Mouse (Mus musculus): ENCODE results near the gene Catsper4. TPM values are rescaled to one million over a fixed set of nuclear protein-coding genes. Genes with fewer than 3 reads are reported as not detected.

Gene Catsper4
- polyA plus RNA-seq, 1 experiment from 2014 or later, result 0.12 TPM

DNA sequence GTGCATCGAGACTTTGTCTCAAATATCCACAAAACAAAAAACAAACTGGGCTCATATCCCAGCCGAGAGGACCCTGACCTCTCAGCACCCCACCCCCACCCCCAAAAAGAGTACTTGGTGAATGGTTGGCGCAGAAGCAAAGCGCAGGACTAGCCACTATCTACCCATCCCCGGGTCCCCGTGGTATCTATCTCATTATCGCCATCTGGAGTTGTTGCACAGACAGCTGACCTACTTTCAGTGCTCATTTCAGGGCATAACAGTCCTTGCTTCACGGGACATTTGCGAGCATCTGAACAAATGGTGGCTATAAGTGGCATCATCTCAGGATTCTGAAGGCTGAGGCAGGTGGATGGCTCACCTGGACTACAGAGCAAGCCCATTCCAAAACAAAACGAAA lies 11.5 kb upstream of the Catsper4 start:
- peak overlapping the region; percentile 56 for H3K4me2 ChIP-seq
- H3K4me3 ChIP-seq (ENCODE audit: low read depth, low read length), result peak overlapping the region; percentile 39
- no peaks in the 10 kb centered on the region for H3K9me3 ChIP-seq (ENCODE audit: low read depth, low read length)
- H3K27me3 ChIP-seq (ENCODE audit: insufficient read depth, low read length), result no peaks in the 10 kb centered on the region; the same call in 1 of the 2 replicates
- DNase-seq (no peak), ATAC-seq (ENCODE audit: insufficient read depth) (no peak; the same call in 1 of the 2 replicates)
- 10% methylated on average over 10 of the region's 10 CpGs for WGBS
- no peak overlapping the region for H3K9ac ChIP-seq
- no peak overlapping the region for H3K27ac ChIP-seq (ENCODE audit: low read depth)
- H3K36me3 ChIP-seq (ENCODE audit: insufficient read depth), result no peaks in the 10 kb centered on the region
- TF ChIP-seq CTCF (IDR thresholded peaks at IDR 0.05; ENCODE audit: low read depth), result no peak
- no peaks in the 10 kb centered on the region for H3K4me1 ChIP-seq (ENCODE audit: insufficient read depth)

DNA sequence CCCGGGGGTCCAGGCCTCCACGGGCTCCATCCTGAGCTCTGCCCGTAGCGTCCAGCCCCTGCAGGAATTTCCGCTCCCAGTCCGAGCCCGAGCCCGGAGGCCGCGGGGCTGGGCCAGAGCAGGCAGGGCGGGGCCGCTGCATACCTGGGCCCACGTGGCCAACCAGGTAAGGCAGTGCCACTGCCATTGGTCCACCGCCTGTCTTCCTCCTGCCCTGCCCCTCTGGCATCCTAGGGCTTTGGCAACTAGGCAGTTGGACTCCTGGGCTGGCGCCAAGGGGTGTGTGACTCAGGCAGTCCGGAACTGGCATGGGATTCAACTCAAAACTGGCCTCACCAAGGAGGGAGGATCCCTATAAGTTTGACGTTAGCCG lies 11.1 kb upstream of the Catsper4 start, which contains the start of gene Cnksr1:
TSS of gene Cnksr1 (minus strand) at position 121 of the 373 bp plus-strand sequence.
- Histone ChIP-seq H3K27ac (ENCODE audit: low read depth) (peak within 1 kb of the TSS; percentile 46; the same call in 1 of the 2 replicates), H3K9me3 (ENCODE audit: low read depth, low read length) (no peaks in the 10 kb centered on the region), H3K4me1 (ENCODE audit: insufficient read depth) (no peaks in the 10 kb centered on the region), H3K4me3 (ENCODE audit: low read depth, low read length) (peak within 1 kb of the TSS; percentile 39), H3K4me2 (peak within 1 kb of the TSS; percentile 56), H3K36me3 (ENCODE audit: insufficient read depth) (no peaks in the 10 kb centered on the region), H3K9ac (peak within 1 kb of the TSS; percentile 43), H3K27me3 (ENCODE audit: insufficient read depth, low read length) (no peaks in the 10 kb centered on the region; the same call in 1 of the 2 replicates)
- TF ChIP-seq CTCF (IDR thresholded peaks at IDR 0.05; ENCODE audit: low read depth), result no peak
- peak; percentile 83 for DNase-seq
- WGBS, result 2% methylated on average over 18 of the region's 18 CpGs
- peak; percentile 89 for ATAC-seq (ENCODE audit: insufficient read depth)

DNA sequence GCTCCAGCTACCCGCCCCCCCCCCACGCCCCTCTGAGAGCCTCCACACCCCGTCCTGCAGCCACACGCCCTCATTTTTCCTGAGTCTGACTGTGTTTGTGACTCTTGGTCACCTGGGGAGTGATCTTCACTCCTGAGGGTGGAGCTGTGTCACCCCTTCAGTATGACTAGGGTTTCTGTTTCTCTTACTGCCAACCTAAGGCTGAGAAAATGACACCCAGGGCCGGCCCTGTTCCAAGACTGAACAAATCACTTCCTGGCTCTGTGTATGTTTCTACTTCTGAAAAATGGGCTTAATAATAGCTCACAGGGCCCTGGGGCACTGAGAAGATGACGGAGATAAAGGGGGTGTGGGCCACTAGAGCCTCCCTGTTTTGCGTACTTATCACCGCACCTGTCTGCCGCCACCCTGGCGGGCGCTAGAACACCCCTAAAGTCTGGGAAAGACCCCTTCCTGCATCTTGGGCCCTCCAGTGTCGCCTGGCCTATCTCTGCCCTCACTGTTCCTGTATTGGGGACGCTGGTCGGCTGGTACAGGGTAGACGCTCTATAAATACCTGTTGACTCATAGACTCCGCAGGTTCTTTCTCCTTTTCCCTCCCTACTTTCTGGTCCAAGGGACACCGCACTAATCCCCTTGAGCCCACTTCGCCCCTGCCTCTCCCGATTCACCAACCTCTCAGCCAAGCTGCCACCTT lies 10.5 kb upstream of the Catsper4 start:
- H3K4me3 ChIP-seq (ENCODE audit: low read depth, low read length), result peak overlapping the region; percentile 39
- H3K27me3 ChIP-seq (ENCODE audit: insufficient read depth, low read length), result no peaks in the 10 kb centered on the region; the same call in 1 of the 2 replicates
- no peaks in the 10 kb centered on the region for H3K9me3 ChIP-seq (ENCODE audit: low read depth, low read length)
- H3K4me2 ChIP-seq, result peak overlapping the region; percentile 56
- DNase-seq, result no peak
- TF ChIP-seq CTCF (IDR thresholded peaks at IDR 0.05; ENCODE audit: low read depth), result no peak
- peak overlapping the region; percentile 43 for H3K9ac ChIP-seq
- H3K36me3 ChIP-seq (ENCODE audit: insufficient read depth), result no peaks in the 10 kb centered on the region
- peak; percentile 50; the same call in 1 of the 2 replicates for ATAC-seq (ENCODE audit: insufficient read depth)
- 11% methylated on average over 19 of the region's 19 CpGs for WGBS
- H3K4me1 ChIP-seq (ENCODE audit: insufficient read depth), result no peaks in the 10 kb centered on the region
- H3K27ac ChIP-seq (ENCODE audit: low read depth), result peak overlapping the region; percentile 46; the same call in 1 of the 2 replicates

DNA sequence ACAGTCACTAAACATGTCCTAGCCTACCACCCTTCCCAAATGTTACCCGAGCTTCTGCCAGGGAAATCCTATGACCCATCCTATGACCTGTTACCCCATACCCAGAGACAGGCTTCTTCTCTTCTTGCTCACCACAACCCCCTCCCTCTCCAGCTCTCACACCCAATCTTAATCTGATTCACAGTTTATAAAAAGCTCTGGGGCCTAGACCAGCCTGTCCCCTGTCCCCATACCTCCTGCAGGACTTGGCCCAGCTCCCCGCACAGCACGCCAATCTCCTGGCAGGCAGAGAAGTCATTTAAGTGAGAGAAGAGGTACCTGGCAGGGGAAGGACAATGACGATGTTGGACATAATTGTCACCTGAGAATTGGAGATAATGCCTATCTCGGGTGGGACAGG lies 7.7 kb upstream of the Catsper4 start:
- ATAC-seq (ENCODE audit: insufficient read depth) (no peak), DNase-seq (no peak)

DNA sequence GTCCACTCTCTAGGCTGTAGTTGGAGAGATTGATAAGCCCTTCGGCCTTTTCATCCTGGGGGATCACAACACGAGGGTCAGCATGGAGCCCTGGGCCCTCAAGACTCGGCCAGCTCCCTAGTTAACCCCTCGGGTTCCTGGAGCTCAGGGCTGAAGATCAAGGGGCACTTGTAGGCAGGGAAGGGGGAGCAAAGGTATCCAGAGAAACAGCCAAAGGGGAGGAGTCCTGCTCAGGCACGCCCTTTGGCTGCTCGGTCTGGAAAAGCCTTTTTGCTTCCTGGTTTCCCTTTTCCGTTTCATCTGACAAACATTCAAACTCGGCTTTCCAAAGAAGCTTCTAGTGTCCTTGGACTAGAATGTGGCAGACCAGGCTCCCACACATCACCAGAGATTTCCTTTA lies 3.2 kb upstream of the Catsper4 start:
- no peak for ATAC-seq (ENCODE audit: insufficient read depth)
- H3K4me1 ChIP-seq (ENCODE audit: insufficient read depth), result no peaks in the 10 kb centered on the region
- WGBS, result 21% methylated on average over 8 of the region's 8 CpGs
- H3K4me3 ChIP-seq (ENCODE audit: low read depth, low read length), result no peak overlapping the region
- no peak for DNase-seq
- H3K9ac ChIP-seq, result no peak overlapping the region
- no peak for TF ChIP-seq CTCF (IDR thresholded peaks at IDR 0.05; ENCODE audit: low read depth)
- 0 out of 2 replicates have a peak, but pooled peaks cover 3% of the 10 kb centered on the region for H3K36me3 ChIP-seq (ENCODE audit: insufficient read depth)
- H3K27me3 ChIP-seq (ENCODE audit: insufficient read depth, low read length), result no peaks in the 10 kb centered on the region; the same call in 1 of the 2 replicates
- H3K9me3 ChIP-seq (ENCODE audit: low read depth, low read length), result no peaks in the 10 kb centered on the region
- H3K27ac ChIP-seq (ENCODE audit: low read depth), result no peak overlapping the region
- H3K4me2 ChIP-seq, result no peak overlapping the region

More for the DNA sequence above, 7.7 kb upstream of the Catsper4 start:
- H3K36me3 ChIP-seq (ENCODE audit: insufficient read depth), result 0 out of 2 replicates have a peak, but pooled peaks cover 3% of the 10 kb centered on the region
- H3K4me3 ChIP-seq (ENCODE audit: low read depth, low read length), result no peak overlapping the region
- no peak overlapping the region for H3K4me2 ChIP-seq
- H3K27me3 ChIP-seq (ENCODE audit: insufficient read depth, low read length), result no peaks in the 10 kb centered on the region; the same call in 1 of the 2 replicates
- no peak overlapping the region for H3K27ac ChIP-seq (ENCODE audit: low read depth)
- no peaks in the 10 kb centered on the region for H3K9me3 ChIP-seq (ENCODE audit: low read depth, low read length)
- no peaks in the 10 kb centered on the region for H3K4me1 ChIP-seq (ENCODE audit: insufficient read depth)
- TF ChIP-seq CTCF (IDR thresholded peaks at IDR 0.05; ENCODE audit: low read depth), result no peak
- 73% methylated on average over 5 of the region's 5 CpGs for WGBS
- H3K9ac ChIP-seq, result no peak overlapping the region

DNA sequence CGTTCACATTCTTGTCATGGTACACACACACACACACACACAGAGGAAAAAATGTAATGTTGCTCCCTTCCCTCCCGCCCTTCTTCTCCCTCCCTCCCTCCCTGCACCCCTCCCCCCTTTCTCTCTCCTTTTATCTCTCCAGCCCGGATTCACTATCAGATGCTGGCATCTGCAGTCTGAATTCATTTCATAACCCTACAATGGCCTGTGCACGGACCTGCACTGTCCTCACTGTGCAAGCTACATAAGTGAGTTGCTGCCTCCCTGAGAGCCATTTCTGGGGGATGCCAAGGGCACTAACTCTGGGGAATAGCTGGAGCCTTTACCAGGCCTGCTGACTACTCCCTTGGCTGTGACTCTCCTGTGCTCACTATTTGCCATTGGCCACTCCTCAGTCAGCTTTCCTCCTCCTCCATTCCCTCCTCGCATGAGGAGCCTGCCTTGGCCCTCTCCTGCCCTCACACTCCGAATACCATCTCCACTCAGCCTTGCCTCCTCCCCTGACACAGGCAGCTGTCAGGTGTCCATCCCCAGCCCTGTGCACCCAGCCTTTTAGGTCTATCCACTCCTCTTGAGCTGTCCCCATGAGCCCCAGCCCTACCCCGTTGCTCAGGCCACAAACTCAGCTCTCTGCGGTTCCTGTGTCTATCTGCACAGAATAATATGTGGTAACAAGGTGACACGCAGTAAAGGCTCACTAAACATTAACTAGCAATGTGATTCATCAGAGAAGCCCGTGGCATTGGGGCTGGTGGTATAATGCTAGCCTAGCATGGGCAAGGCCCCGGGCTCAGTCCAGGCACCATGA lies 4.2 kb downstream of the Catsper4 start:
- Histone ChIP-seq H3K27me3 (ENCODE audit: insufficient read depth, low read length) (no peaks in the 10 kb centered on the region), H3K27ac (ENCODE audit: low read depth) (no peak overlapping the region), H3K4me2 (no peak overlapping the region), H3K9me3 (ENCODE audit: low read depth, low read length) (no peaks in the 10 kb centered on the region), H3K9ac (no peak overlapping the region), H3K4me3 (ENCODE audit: low read depth, low read length) (no peak overlapping the region), H3K4me1 (ENCODE audit: insufficient read depth) (no peaks in the 10 kb centered on the region), H3K36me3 (ENCODE audit: insufficient read depth) (no peaks in the 10 kb centered on the region)
- ATAC-seq (ENCODE audit: insufficient read depth) (no peak), DNase-seq (no peak)
- 50% methylated on average over 11 of the region's 11 CpGs for WGBS
- TF ChIP-seq CTCF (IDR thresholded peaks at IDR 0.05; ENCODE audit: low read depth), result no peak

Measured in lung, embryonic 14.5 days (tissue).